19 mouse cellular contexts compared by ENCODE assay signal in genomic region chr4:79740925-79741560, GRCm38 (mm10).
A peak's percentile ranks its signal among the peaks of the same experiment; 100 is the strongest.
DNase-seq lines count a peak whose midpoint lies in the region; ATAC-seq and TF ChIP-seq lines count a peak whose summit lies in the region.
"Had no signal": no experiment of that assay in that cellular context is flagged by ENCODE, and none has a peak within 500 bp of the region (broad histone marks: within the 10 kb centered on the region; RNA-seq: fewer than 3 reads in every experiment).

No protein-coding gene starts in this region.

- no peak overlapping the region for H3K4me3 ChIP-seq in forebrain, embryonic 12.5 days (replicated peaks)
- H3K4me3 ChIP-seq in forebrain, embryonic 10.5 days: no peak overlapping the region
- H3K4me3 ChIP-seq in forebrain, embryonic 15.5 days: no peak overlapping the region
- no peak overlapping the region for H3K4me3 ChIP-seq in hindbrain, postnatal 0 days (ENCODE audit: low read length)
- H3K4me3 ChIP-seq in neural tube, embryonic 13.5 days: no peak overlapping the region
- H3K4me3 ChIP-seq in kidney, embryonic 16.5 days (ENCODE audit: low read length): no peak overlapping the region
- no peak overlapping the region for H3K4me3 ChIP-seq in stomach, postnatal 0 days (ENCODE audit: low read depth, low read length)
- H3K4me3 ChIP-seq: embryonic facial prominence, embryonic 13.5 days; limb, embryonic 15.5 days; liver, embryonic 15.5 days had no signal

- no peak overlapping the region for H3K4me2 ChIP-seq in forebrain, embryonic 12.5 days
- H3K4me2 ChIP-seq in forebrain, embryonic 15.5 days (replicated peaks): no peak overlapping the region
- no peak overlapping the region for H3K4me2 ChIP-seq in hindbrain, postnatal 0 days (ENCODE audit: low read depth, low read length)
- no peak overlapping the region for H3K4me2 ChIP-seq in neural tube, embryonic 13.5 days
- H3K4me2 ChIP-seq in kidney, embryonic 16.5 days (replicated peaks; ENCODE audit: low read depth, low read length): no peak overlapping the region
- H3K4me2 ChIP-seq in stomach, postnatal 0 days (replicated peaks; ENCODE audit: low read depth): no peak overlapping the region
- H3K4me2 ChIP-seq: embryonic facial prominence, embryonic 13.5 days; limb, embryonic 15.5 days; liver, embryonic 15.5 days had no signal

- TF ChIP-seq CTCF in hindbrain, postnatal 0 days (IDR thresholded peaks at IDR 0.05; ENCODE audit: low read depth): no peak
- TF ChIP-seq CTCF in stomach, postnatal 0 days (IDR thresholded peaks at IDR 0.05; ENCODE audit: low read depth): no peak

- 60% methylated on average over 1 of the region's 1 CpGs for WGBS in forebrain, embryonic 12.5 days
- 86% methylated on average over 1 of the region's 1 CpGs for WGBS in forebrain, embryonic 10.5 days
- WGBS in forebrain, embryonic 15.5 days: 36% methylated on average over 1 of the region's 1 CpGs
- WGBS in hindbrain, postnatal 0 days: 45% methylated on average over 1 of the region's 1 CpGs
- 53% methylated on average over 1 of the region's 1 CpGs for WGBS in neural tube, embryonic 13.5 days
- 86% methylated on average over 1 of the region's 1 CpGs for WGBS in kidney, embryonic 16.5 days
- WGBS in stomach, postnatal 0 days: 71% methylated on average over 1 of the region's 1 CpGs

- H3K27me3 ChIP-seq in forebrain, embryonic 12.5 days: no peaks in the 10 kb centered on the region
- H3K27me3 ChIP-seq in forebrain, embryonic 10.5 days (ENCODE audit: poor library complexity, severe bottlenecking): no peaks in the 10 kb centered on the region
- no peaks in the 10 kb centered on the region for H3K27me3 ChIP-seq in forebrain, embryonic 15.5 days
- no peaks in the 10 kb centered on the region for H3K27me3 ChIP-seq in hindbrain, postnatal 0 days (ENCODE audit: insufficient read depth, low read length)
- no peaks in the 10 kb centered on the region for H3K27me3 ChIP-seq in neural tube, embryonic 13.5 days
- H3K27me3 ChIP-seq in kidney, embryonic 16.5 days (ENCODE audit: insufficient read depth, low read length): no peaks in the 10 kb centered on the region
- no peaks in the 10 kb centered on the region for H3K27me3 ChIP-seq in stomach, postnatal 0 days (ENCODE audit: control insufficient read depth, insufficient read depth, low read length)
- H3K27me3 ChIP-seq: embryonic facial prominence, embryonic 13.5 days; limb, embryonic 15.5 days; liver, embryonic 15.5 days had no signal

- H3K9ac ChIP-seq in forebrain, embryonic 12.5 days: no peak overlapping the region
- H3K9ac ChIP-seq in forebrain, embryonic 15.5 days (replicated peaks): no peak overlapping the region
- H3K9ac ChIP-seq in hindbrain, postnatal 0 days (replicated peaks; ENCODE audit: low read length): no peak overlapping the region
- H3K9ac ChIP-seq in neural tube, embryonic 13.5 days: no peak overlapping the region
- no peak overlapping the region for H3K9ac ChIP-seq in kidney, embryonic 16.5 days (replicated peaks; ENCODE audit: low read length)
- H3K9ac ChIP-seq in stomach, postnatal 0 days (ENCODE audit: low read length): no peak overlapping the region
- H3K9ac ChIP-seq: embryonic facial prominence, embryonic 13.5 days; limb, embryonic 15.5 days; liver, embryonic 15.5 days had no signal

- peak; percentile 58; the same call in 1 of the 2 replicates for ATAC-seq in forebrain, embryonic 12.5 days (ENCODE audit: low FRiP score)
- 0 out of 2 replicates have a peak, but pooled peaks have one; percentile 32 for ATAC-seq in forebrain, embryonic 15.5 days (replicated peaks)
- ATAC-seq in hindbrain, postnatal 0 days: no peak
- peak; percentile 86 for ATAC-seq in neural tube, embryonic 13.5 days (ENCODE audit: low read depth)
- no peak for ATAC-seq in kidney, embryonic 16.5 days (ENCODE audit: low FRiP score, low TSS enrichment)
- no peak for ATAC-seq in stomach, postnatal 0 days (ENCODE audit: low FRiP score, low TSS enrichment)

- no peak for TF ChIP-seq EP300 in stomach, postnatal 0 days (optimal IDR thresholded peaks at IDR 0.05)

- DNase-seq in forebrain, embryonic 10.5 days (ENCODE audit: extremely low spot score, low spot score): no peak
- DNase-seq in hindbrain, postnatal 0 days (ENCODE audit: low spot score): peak; percentile 5
- DNase-seq in stomach, postnatal 0 days (ENCODE audit: low spot score): no peak
- DNase-seq in layer of hippocampus, adult 18-20 months (ENCODE audit: low spot score in 2 of 2): no peak
- DNase-seq: adrenal gland, adult 8-10 months; cerebellum, adult 11 months; cerebellum, postnatal 14 days; gastrocnemius, postnatal 36 days; kidney, adult 11 months; kidney, postnatal 10 days; right cerebral cortex, postnatal 4 days had no signal

- no peaks in the 10 kb centered on the region for H3K9me3 ChIP-seq in forebrain, embryonic 12.5 days
- H3K9me3 ChIP-seq in forebrain, embryonic 10.5 days: no peaks in the 10 kb centered on the region
- H3K9me3 ChIP-seq in forebrain, embryonic 15.5 days: no peaks in the 10 kb centered on the region; the same call in 1 of the 2 replicates
- H3K9me3 ChIP-seq in hindbrain, postnatal 0 days (ENCODE audit: low read length): no peaks in the 10 kb centered on the region
- H3K9me3 ChIP-seq in neural tube, embryonic 13.5 days: no peaks in the 10 kb centered on the region
- no peaks in the 10 kb centered on the region for H3K9me3 ChIP-seq in kidney, embryonic 16.5 days (ENCODE audit: low read length)
- no peaks in the 10 kb centered on the region for H3K9me3 ChIP-seq in stomach, postnatal 0 days (ENCODE audit: control insufficient read depth, low read length)
- H3K9me3 ChIP-seq: embryonic facial prominence, embryonic 13.5 days; limb, embryonic 15.5 days; liver, embryonic 15.5 days had no signal

- H3K27ac ChIP-seq in forebrain, embryonic 12.5 days: no peak overlapping the region
- no peak overlapping the region for H3K27ac ChIP-seq in forebrain, embryonic 10.5 days
- no peak overlapping the region for H3K27ac ChIP-seq in forebrain, embryonic 15.5 days (replicated peaks)
- H3K27ac ChIP-seq in hindbrain, postnatal 0 days: no peak overlapping the region
- no peak overlapping the region for H3K27ac ChIP-seq in neural tube, embryonic 13.5 days (replicated peaks)
- no peak overlapping the region for H3K27ac ChIP-seq in kidney, embryonic 16.5 days (ENCODE audit: low read length)
- no peak overlapping the region for H3K27ac ChIP-seq in stomach, postnatal 0 days (replicated peaks)
- H3K27ac ChIP-seq: embryonic facial prominence, embryonic 13.5 days; limb, embryonic 15.5 days; liver, embryonic 15.5 days; macrophage had no signal

- H3K36me3 ChIP-seq in forebrain, embryonic 12.5 days (replicated peaks): no peaks in the 10 kb centered on the region
- H3K36me3 ChIP-seq in forebrain, embryonic 10.5 days (replicated peaks): no peaks in the 10 kb centered on the region
- H3K36me3 ChIP-seq in forebrain, embryonic 15.5 days: no peaks in the 10 kb centered on the region
- H3K36me3 ChIP-seq in hindbrain, postnatal 0 days (ENCODE audit: insufficient read depth, low read length): no peaks in the 10 kb centered on the region
- H3K36me3 ChIP-seq in neural tube, embryonic 13.5 days: no peaks in the 10 kb centered on the region
- H3K36me3 ChIP-seq in kidney, embryonic 16.5 days (ENCODE audit: insufficient read depth, low read length): no peaks in the 10 kb centered on the region
- no peaks in the 10 kb centered on the region for H3K36me3 ChIP-seq in stomach, postnatal 0 days (ENCODE audit: control insufficient read depth, insufficient read depth, low read length)
- H3K36me3 ChIP-seq: embryonic facial prominence, embryonic 13.5 days; limb, embryonic 15.5 days; liver, embryonic 15.5 days had no signal

- H3K4me1 ChIP-seq in forebrain, embryonic 12.5 days: no peaks in the 10 kb centered on the region
- no peaks in the 10 kb centered on the region for H3K4me1 ChIP-seq in forebrain, embryonic 10.5 days
- 0 out of 2 replicates have a peak, but pooled peaks cover 2% of the 10 kb centered on the region for H3K4me1 ChIP-seq in forebrain, embryonic 15.5 days
- no peaks in the 10 kb centered on the region for H3K4me1 ChIP-seq in hindbrain, postnatal 0 days (ENCODE audit: insufficient read depth, low read length)
- no peaks in the 10 kb centered on the region for H3K4me1 ChIP-seq in neural tube, embryonic 13.5 days (replicated peaks)
- H3K4me1 ChIP-seq in kidney, embryonic 16.5 days (ENCODE audit: insufficient read depth, low read length): no peaks in the 10 kb centered on the region
- H3K4me1 ChIP-seq in stomach, postnatal 0 days (replicated peaks; ENCODE audit: control insufficient read depth, insufficient read depth): no peaks in the 10 kb centered on the region
- H3K4me1 ChIP-seq: embryonic facial prominence, embryonic 13.5 days; limb, embryonic 15.5 days; liver, embryonic 15.5 days had no signal

Comparison
In these comparisons a context has a peak if more than half of its experiments do, and no peak if none do; other contexts are left out.
1. ATAC-seq: peak in forebrain, embryonic 12.5 days (single experiment), forebrain, embryonic 15.5 days (single experiment) and neural tube, embryonic 13.5 days (single experiment); none in hindbrain, postnatal 0 days (single experiment), kidney, embryonic 16.5 days (single experiment) and stomach, postnatal 0 days (single experiment).